ENCODE assay signal across 22 mouse cellular contexts in genomic region chr17:64826843-64827242, GRCm38 (mm10). TPM values are rescaled to one million over a fixed set of nuclear protein-coding genes. Genes with fewer than 3 reads are reported as not detected.
"Had no signal": no experiment of that assay in that cellular context is flagged by ENCODE, and none has a peak within 500 bp of the region (broad histone marks: within the 10 kb centered on the region; RNA-seq: fewer than 3 reads in every experiment).

No protein-coding gene starts in this region.

- H3K9ac ChIP-seq: limb, embryonic 13.5 days; liver, embryonic 14.5 days; midbrain, embryonic 13.5 days; neural tube, embryonic 12.5 days; stomach, embryonic 15.5 days had no signal

- H3K27ac ChIP-seq: layer of hippocampus, adult 2 months; limb, embryonic 13.5 days; liver, embryonic 14.5 days; midbrain, embryonic 13.5 days; neural tube, embryonic 12.5 days; stomach, embryonic 15.5 days had no signal

- H3K4me1 ChIP-seq: limb, embryonic 13.5 days; midbrain, embryonic 13.5 days; neural tube, embryonic 12.5 days; stomach, embryonic 15.5 days had no signal

- H3K9me3 ChIP-seq: limb, embryonic 13.5 days; midbrain, embryonic 13.5 days; neural tube, embryonic 12.5 days; stomach, embryonic 15.5 days had no signal

- H3K4me3 ChIP-seq: layer of hippocampus, adult 2 months; limb, embryonic 13.5 days; midbrain, embryonic 13.5 days; neural tube, embryonic 12.5 days; stomach, embryonic 15.5 days had no signal

- DNase-seq: kidney, adult 8-10 months; kidney, postnatal 4 days; lung, adult 18-20 months; lung, postnatal 36 days; thymus, adult 2 months; thymus, postnatal 25 days had no signal

- H3K4me2 ChIP-seq: limb, embryonic 13.5 days; midbrain, embryonic 13.5 days; neural tube, embryonic 12.5 days; stomach, embryonic 15.5 days had no signal

- H3K27me3 ChIP-seq: limb, embryonic 13.5 days; midbrain, embryonic 13.5 days; neural tube, embryonic 12.5 days; stomach, embryonic 15.5 days had no signal

- H3K36me3 ChIP-seq: limb, embryonic 13.5 days; midbrain, embryonic 13.5 days; neural tube, embryonic 12.5 days; stomach, embryonic 15.5 days had no signal

- ATAC-seq: intestine, postnatal 0 days; midbrain, embryonic 13.5 days had no signal

RNA-seq across cellular contexts. Expression of gene 4930583I09Rik, which starts 9.0 kb away (rescaled TPM):
- total RNA-seq: layer of hippocampus, adult 2 months; layer of hippocampus, postnatal 10 days; left cerebral cortex, postnatal 36 days; liver, adult 2 months; megakaryocyte progenitor cell, adult 5-6 weeks; neutrophil, adult 5-6 weeks had no signal
- polyA plus RNA-seq: intestine, postnatal 0 days; kidney, embryonic 16.5 days; limb, embryonic 13.5 days; liver, adult 2 months; liver, embryonic 14.5 days; lung, embryonic 16.5 days; midbrain, embryonic 13.5 days; neural tube, embryonic 12.5 days; spleen, adult 2 months; stomach, embryonic 15.5 days; thymus, adult 2 months; urinary bladder, adult 2 months had no signal
